Mouse (Mus musculus): ENCODE measurements around the gene Ptpn23.
"Not testable (repeated sequence)": the region's sequence is repeated elsewhere in the genome, so short reads cannot be mapped to it uniquely, and the experiment has no call there.

DNA sequence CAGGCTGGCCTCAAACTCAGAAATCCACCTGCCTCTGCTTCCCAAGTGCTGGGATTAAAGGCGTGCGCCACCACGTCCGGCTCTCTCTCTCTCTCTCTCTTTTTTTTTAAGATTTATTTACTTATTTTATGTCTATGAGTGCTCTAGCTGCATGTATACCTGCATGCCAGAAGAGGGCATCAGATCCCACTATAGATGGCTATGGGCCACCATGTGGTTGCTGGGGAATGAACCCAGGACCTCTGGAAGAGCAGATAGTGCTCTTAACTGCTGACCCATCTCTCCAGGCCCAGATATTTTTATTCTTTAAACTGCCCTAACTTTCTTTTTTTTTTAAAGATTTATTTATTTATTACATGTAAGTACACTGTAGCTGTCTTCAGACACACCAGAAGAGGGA, 4.8 kb downstream of the Ptpn23 start:
- TF ChIP-seq TAL1, GATA1 (IDR thresholded peaks at IDR 0.05; ENCODE audit: low read length): not testable (repeated sequence)
